In genomic region chr4:85922741-85923140, GRCm38 (mm10) we compare ENCODE assay signal across 17 mouse cellular contexts.
DNase-seq lines count a peak whose midpoint lies in the region; ATAC-seq and TF ChIP-seq lines count a peak whose summit lies in the region.
"Had no signal": no experiment of that assay in that cellular context is flagged by ENCODE, and none has a peak within 500 bp of the region (broad histone marks: within the 10 kb centered on the region; RNA-seq: fewer than 3 reads in every experiment).

No protein-coding gene starts in this region.

- no peak overlapping the region for H3K9ac ChIP-seq in neural tube, embryonic 15.5 days (replicated peaks)
- H3K9ac ChIP-seq: forebrain, embryonic 12.5 days; hindbrain, embryonic 12.5 days; liver, embryonic 15.5 days; neural tube, embryonic 12.5 days; stomach, embryonic 15.5 days had no signal

- no peak overlapping the region for H3K27ac ChIP-seq in neural tube, embryonic 15.5 days (replicated peaks)
- H3K27ac ChIP-seq: forebrain, embryonic 12.5 days; heart, adult 2 months; hindbrain, embryonic 12.5 days; liver, embryonic 15.5 days; neural tube, embryonic 12.5 days; stomach, embryonic 15.5 days had no signal

- 91% methylated on average over 4 of the region's 4 CpGs for whole genome bisulfite sequencing in neural tube, embryonic 15.5 days

- H3K27me3 ChIP-seq in neural tube, embryonic 15.5 days (replicated peaks) = no peaks in the 10 kb centered on the region
- H3K27me3 ChIP-seq: forebrain, embryonic 12.5 days; hindbrain, embryonic 12.5 days; liver, embryonic 15.5 days; neural tube, embryonic 12.5 days; stomach, embryonic 15.5 days had no signal

- no peak for TF ChIP-seq POLR2A in brain, embryonic 14.5 days (IDR thresholded peaks at IDR 0.05; ENCODE audit: borderline replicate concordance, extremely low read depth, insufficient read depth, insufficient read length, poor library complexity, severe bottlenecking)

- no peak overlapping the region for H3K4me3 ChIP-seq in neural tube, embryonic 15.5 days (replicated peaks)
- H3K4me3 ChIP-seq: forebrain, embryonic 12.5 days; heart, adult 2 months; hindbrain, embryonic 12.5 days; liver, embryonic 15.5 days; neural tube, embryonic 12.5 days; stomach, embryonic 15.5 days had no signal

- no peaks in the 10 kb centered on the region for H3K9me3 ChIP-seq in neural tube, embryonic 15.5 days (replicated peaks)
- H3K9me3 ChIP-seq: forebrain, embryonic 12.5 days; hindbrain, embryonic 12.5 days; liver, embryonic 15.5 days; neural tube, embryonic 12.5 days; stomach, embryonic 15.5 days had no signal

- TF ChIP-seq CTCF in brain, embryonic 14.5 days (IDR thresholded peaks at IDR 0.05; ENCODE audit: borderline replicate concordance, extremely low read depth, insufficient read depth, insufficient read length) = no peak

- no peaks in the 10 kb centered on the region for H3K4me1 ChIP-seq in neural tube, embryonic 15.5 days
- H3K4me1 ChIP-seq: forebrain, embryonic 12.5 days; hindbrain, embryonic 12.5 days; liver, embryonic 15.5 days; neural tube, embryonic 12.5 days; stomach, embryonic 15.5 days had no signal

- peak; percentile 89 for DNase-seq in brain, adult 2 months (ENCODE audit: low read depth, low spot score)
- DNase-seq in brain, embryonic 14.5 days (ENCODE audit: low read depth) = peak; percentile 28
- DNase-seq in layer of hippocampus, adult 9-10 months (ENCODE audit: low spot score) = peak; percentile 68
- DNase-seq in left cerebral cortex, postnatal 25 days (ENCODE audit: low spot score in 2 of 2) = peak; percentile 52 to 93
- DNase-seq in neural tube, embryonic 10.5 days (ENCODE audit: extremely low spot score, low spot score) = no peak
- no peak for DNase-seq in natural killer cell, adult 2 months (ENCODE audit: low spot score in 2 of 2)
- DNase-seq: adrenal gland, postnatal 25 days; cerebellum, adult 9-11 months; gastrocnemius, postnatal 14 days; heart, adult 2 months; kidney, adult 9 months had no signal

- intact Hi-C loops in left cerebral cortex, postnatal 25 days (cut with DNase I) = loop anchor here (5.0 kb wide), 1 partner anchor 90 kb away; no protein-coding TSS in a partner anchor

- no peak for ATAC-seq in neural tube, embryonic 15.5 days (ENCODE audit: low FRiP score)

- no peaks in the 10 kb centered on the region for H3K36me3 ChIP-seq in neural tube, embryonic 15.5 days
- H3K36me3 ChIP-seq: forebrain, embryonic 12.5 days; hindbrain, embryonic 12.5 days; liver, embryonic 15.5 days; neural tube, embryonic 12.5 days; stomach, embryonic 15.5 days had no signal

- H3K4me2 ChIP-seq in neural tube, embryonic 15.5 days = no peak overlapping the region
- H3K4me2 ChIP-seq: forebrain, embryonic 12.5 days; hindbrain, embryonic 12.5 days; liver, embryonic 15.5 days; neural tube, embryonic 12.5 days; stomach, embryonic 15.5 days had no signal

Comparison
In these comparisons a context has a peak if more than half of its experiments do, and no peak if none do; other contexts are left out.
1. DNase-seq: peak in brain, adult 2 months (single experiment), brain, embryonic 14.5 days (single experiment), layer of hippocampus, adult 9-10 months (single experiment) and left cerebral cortex, postnatal 25 days (2 of 2); none in neural tube, embryonic 10.5 days (single experiment) and natural killer cell, adult 2 months (0 of 2).